Mouse (Mus musculus) liver, embryonic 14.5 days (tissue): ENCODE results near the gene Fcer1g.

Source experiments
- CTCF ChIP-seq: IDR thresholded peaks from 2 replicates; pipeline ENCODE4 v1.5.1; 2016; ENCODE audit warnings: antibody characterized with exemption, low read depth, control low read depth
- EP300 ChIP-seq: IDR thresholded peaks from 2 replicates; pipeline ENCODE4 v1.6.1; 2016; ENCODE audit warnings: antibody characterized with exemption, low read depth

DNA sequence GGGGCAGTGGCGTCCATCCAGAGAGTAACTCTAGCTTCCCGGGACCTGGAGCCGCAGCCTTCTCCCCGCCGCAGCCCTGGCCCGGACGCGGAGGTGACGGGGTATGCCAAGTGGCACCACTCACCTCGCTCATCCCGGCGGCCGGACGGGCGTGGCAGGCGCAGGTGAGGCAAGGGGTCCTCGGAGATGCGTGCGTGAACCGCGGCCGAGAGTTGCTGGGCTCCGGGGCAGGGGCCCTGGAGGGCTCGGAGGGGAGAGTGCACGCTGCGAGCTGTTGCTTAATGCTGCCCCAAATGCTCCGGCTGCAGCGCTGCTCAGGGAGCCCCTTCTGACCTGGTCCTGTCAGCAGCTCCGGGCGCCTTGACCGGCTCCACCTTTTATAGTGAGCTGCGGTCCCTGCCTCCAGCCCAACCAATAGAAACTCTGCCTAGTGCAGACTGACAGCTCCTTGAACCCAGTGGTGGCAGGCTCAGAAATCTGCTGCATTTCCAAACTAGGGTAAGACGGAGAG lies 38.2 kb downstream of the Fcer1g start, which contains the start of gene Pcp4l1:
- TF ChIP-seq CTCF (no peak), EP300 (no peak)
